Mouse (Mus musculus) gonadal fat pad, adult 2 months (tissue): ENCODE results near the gene Map3k3. TPM values are rescaled to one million over a fixed set of nuclear protein-coding genes. Genes with fewer than 3 reads are reported as not detected.
"Not testable (repeated sequence)": the region's sequence is repeated elsewhere in the genome, so short reads cannot be mapped to it uniquely, and the experiment has no call there.

Experiments used
- DNase-seq: peaks from one replicate; pipeline ENCODE4 v3.0.0-alpha.2; 2012; ENCODE audit warnings: low read depth
- polyA plus RNA-seq: library from polyadenylated mRNA; depleted of rRNA; stranded (reverse); fragments of >200 nt; gene quantifications from 2 replicates; pipeline ENCODE4 v1.2.3, GENCODE M21; 2012

Map3k3 gene
- polyA plus RNA-seq, 1 experiment, result 48.1 TPM

DNA sequence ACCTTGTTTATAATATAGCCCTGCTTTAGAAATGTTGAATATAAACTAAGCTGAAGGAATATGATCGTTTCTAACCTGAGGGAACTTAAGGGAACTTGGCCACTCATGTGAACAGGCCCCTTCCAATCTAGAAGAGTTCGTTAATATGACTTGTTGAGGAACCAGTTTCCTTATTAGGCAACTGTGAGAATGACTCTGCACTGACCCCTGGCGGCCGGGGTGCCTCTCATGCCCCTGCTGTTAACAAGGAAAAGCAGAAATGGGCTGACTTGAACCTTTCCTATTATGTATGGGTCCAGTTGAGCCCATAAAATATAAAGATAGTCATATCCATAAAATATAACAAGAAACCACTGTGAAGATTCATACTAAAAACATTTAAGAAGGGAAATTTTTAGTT lies 8.1 kb upstream of the Map3k3 start:
- no peak for DNase-seq

DNA sequence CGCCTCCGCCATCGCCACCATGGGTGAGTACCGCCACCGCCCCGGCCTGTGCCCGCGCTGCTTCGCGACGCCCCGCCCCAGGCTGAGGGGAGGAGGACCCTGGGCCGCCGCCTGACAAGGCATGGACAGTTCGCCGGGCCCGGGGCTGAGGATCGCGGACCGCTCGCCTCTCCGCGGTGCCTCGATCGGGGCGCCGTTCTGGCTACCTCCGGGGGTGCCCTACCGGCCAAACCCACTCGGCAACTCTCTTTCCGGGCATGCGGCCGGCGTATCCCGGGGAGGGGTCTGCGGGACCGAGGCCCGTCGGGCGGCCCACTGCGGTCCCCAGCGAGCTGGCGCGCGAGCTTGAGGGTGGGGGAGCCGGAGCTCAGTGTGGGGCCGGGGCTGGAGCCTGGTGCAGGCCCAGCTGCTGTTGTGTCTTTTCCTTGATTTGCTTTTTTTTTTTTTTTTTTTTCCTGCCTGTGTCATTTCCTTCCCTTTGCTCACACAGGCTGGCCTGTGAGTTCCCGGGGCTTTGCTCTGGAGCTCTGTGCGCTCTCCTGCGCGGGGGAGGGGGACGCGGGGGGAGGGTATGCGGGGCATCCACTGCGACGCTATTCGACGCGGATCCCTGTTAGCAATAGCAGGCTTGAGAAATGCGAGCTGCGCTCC lies 623 bp downstream of the Map3k3 start:
- no peak for DNase-seq

DNA sequence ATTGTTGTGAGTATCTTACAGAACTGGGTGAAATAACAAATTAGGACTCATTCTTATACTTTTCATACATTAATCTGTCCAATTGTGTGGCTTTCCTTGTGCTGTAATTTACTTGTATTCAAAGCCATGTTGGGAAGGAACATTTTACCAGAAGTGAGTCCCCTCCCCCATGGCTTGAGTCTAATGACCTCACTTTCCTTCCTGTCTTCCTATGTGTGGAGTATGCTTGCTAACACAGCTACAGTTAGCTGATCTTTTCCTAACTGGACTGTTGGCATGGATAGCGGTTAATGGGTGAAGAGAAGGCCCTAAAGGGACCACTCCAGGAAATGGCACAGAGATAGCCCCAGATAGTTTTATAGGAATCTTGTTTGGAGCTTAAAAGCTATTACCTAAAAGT lies 13.8 kb downstream of the Map3k3 start:
- DNase-seq, result no peak

DNA sequence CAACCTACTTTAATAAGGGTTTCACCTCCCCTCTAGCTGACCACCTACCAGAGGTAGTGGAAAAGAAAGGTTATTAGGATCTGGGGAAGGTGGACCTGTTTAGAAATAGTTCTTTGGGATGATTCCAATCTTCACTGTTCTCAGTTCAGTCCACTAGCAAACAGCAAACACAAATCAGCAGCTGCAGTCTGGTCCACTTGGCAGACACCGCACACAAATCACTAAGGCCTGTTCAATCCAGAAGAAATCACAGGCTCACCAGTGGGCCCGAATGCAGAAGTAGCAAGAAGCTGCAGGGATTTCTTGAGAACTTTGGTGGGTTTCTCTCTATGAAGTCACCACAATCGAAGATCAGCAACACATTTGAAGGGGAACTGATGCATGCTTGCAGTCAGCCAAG lies 18.5 kb downstream of the Map3k3 start:
- no peak for DNase-seq

DNA sequence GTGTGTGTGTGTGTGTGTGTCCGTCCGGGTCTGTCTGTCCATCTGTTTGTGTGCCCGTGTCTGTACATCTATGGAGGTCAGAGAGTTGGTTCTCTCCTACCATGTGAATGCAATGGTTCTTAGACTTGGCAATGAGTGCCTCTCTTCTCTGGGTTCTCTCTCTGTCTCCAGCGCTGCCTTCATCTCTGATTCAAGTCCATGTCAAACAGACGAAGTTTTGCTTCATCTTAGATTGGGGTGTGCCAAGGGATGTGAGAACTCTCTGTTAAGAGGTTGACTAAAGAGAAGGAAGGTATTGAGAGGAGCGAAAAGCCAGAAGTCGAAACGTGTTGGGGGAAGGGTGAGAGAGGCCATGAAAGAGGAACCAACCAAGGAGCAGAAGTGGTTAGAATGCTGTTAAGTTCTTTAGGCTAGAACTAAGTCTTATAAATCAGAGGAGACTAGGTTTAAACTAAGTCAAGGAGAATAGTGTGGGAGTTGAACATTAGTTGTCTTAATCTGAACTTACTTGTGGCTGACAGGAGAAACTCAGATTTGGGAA lies 21.7 kb downstream of the Map3k3 start:
- no peak for DNase-seq

DNA sequence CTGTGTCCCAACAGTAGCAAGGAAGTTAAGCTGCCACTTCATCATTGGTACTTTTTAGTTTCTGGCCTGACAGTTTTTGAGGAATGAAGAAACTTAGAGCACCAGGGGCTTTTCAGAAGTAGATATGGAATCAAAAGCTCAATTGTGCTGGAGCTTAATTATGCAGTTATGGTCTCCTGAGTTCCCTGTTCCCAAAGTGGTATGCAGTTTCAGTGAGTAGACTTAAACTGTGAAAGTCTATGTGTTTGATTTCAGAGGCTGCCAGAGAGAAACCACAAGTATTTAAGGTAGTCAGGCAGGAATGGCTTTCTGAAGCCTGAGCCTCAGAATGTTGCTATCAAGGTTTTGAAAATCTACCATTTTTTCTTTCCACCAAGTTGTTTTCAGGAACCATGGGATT lies 27.3 kb downstream of the Map3k3 start:
- no peak for DNase-seq

DNA sequence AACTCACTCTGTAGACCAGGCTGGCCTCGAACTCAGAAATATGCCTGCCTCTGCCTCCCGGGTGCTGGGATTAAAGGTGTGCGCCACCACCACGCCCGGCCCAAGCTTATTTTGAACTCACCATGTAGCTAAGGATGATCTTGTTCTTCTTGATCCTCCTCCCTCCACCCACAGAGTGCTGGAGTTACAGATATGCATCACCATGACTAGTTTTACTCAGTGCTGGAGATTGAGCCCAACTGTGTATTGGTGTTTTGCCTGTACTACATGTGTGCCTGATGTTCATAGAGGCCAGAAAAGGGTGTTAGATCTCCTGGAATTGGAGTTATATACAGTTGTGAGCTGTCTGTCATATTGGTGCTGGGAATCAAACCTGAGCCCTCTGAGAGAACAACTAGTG lies 37.8 kb downstream of the Map3k3 start:
- no peak for DNase-seq

DNA sequence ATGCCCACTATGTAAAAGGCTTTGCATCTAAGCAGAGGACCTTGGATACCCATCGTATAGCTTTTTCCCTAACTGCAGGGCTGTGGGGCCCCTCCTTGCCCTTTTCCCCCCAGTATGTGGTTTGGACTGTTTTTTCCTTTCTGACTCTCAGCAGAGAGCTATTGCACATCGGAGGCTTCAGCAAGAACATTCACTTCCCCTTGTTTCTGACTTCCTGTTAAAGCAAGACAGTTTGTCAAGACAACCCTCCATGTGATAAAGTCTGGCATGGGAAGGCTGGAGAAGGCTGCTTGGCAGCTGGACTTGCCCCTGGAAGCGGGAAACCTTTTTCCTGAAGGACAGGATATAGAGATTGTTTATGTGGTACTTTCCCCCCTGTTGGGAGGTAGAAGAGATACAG lies 38.3 kb downstream of the Map3k3 start:
- no peak for DNase-seq

DNA sequence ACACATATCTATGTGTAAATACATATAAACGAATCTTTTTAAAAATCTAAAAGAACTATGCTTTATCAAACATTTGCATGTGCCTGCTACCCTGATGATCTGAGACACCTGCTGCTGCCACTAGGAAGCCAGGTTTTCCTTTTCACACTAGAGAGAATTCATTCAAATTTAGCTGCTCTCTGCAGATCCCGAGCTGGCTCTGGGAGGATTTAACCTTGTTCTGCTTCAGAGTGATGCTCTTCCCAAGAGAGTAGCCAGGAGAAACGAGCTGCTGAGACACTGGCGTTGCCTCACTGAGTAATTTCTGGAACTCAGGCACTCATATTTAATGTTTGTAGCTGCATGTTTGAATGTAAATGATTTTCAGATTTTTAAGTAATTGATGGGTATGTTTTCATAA lies 40.4 kb downstream of the Map3k3 start:
- no peak for DNase-seq

DNA sequence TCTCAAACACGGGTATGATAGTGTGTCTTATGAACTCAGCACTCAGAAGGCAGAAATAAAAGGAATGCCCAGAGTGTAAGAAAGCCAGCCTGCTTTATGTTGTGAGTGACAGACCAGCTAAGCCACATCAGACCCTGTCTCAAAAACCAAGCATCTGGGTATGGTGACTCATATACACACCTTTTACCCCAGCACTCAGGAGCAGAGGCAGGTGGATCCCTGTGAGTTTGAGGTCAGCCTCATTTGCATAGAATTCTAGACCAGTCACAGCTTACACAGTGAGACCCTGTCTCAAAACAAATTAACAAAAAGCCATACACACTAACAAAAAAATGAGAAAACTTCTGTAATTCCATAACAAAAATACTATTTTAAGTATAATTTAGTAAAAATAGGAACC lies 41.4 kb downstream of the Map3k3 start:
- no peak for DNase-seq

DNA sequence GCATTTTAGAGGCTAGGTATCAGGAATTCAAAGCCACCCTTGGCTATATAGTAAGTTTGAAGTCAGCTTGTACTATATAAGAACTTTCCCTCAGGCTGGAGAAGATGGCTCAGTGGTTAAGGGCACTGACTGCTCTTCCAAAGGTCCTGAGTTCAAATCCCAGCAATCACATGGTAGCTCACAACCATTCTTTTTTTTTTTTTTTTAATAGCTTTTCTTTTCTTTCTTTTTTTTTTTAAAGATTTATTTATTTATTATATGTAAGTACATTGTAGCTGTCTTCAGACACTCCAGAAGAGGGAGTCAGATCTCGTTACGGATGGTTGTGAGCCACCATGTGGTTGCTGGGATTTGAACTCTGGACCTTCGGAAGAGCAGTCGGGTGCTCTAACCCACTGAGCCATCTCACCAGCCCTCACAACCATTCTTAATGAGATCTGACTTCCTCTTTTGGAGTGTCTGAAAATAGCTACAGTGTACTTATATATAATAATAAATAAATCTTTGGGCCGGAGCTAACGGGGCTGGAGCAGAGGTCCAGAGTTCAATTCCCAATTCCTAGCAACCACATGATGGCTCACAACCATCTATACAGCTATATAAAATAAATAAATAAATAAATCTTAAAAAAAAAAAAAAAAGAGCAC lies 42.4 kb downstream of the Map3k3 start:
- not testable (repeated sequence) for DNase-seq

DNA sequence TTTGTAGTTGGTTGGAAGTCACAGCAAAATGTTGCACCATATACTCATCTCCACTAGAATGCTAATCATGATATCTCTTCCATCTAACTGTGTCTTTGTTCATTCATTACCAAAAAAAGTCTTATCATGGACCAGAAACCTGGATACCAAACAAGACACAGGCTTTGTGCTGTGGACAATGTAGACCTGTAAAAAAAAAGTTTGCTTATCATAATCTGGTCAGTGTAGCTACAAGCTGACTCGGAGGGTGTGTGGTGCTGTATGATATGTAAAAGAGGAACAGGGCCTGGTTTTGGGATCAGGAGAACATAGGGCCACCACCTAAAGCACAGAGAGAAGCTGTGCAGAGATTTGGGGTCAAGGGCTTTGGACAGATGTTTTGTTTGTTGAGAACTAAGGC lies 45.1 kb downstream of the Map3k3 start:
- DNase-seq, result no peak

DNA sequence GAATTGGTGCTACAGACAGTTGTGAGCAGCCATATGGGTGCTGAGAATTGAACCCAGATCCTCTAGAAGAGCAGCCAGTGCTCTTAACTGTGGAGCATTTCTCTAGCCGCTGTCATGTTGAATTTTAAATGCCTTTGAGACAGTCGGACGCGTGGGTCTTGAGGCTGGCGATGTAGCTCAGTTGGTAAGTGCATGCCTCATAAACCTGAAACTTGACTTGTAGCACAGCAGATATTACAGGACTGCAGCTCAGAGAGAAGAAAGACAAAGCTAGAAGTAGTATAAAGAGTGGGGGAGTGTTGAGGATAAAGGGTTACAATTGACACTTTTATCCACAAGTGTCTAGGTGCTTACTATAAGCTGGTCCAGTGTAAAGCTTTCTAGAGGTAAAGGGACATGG lies 48.1 kb downstream of the Map3k3 start:
- no peak for DNase-seq

DNA sequence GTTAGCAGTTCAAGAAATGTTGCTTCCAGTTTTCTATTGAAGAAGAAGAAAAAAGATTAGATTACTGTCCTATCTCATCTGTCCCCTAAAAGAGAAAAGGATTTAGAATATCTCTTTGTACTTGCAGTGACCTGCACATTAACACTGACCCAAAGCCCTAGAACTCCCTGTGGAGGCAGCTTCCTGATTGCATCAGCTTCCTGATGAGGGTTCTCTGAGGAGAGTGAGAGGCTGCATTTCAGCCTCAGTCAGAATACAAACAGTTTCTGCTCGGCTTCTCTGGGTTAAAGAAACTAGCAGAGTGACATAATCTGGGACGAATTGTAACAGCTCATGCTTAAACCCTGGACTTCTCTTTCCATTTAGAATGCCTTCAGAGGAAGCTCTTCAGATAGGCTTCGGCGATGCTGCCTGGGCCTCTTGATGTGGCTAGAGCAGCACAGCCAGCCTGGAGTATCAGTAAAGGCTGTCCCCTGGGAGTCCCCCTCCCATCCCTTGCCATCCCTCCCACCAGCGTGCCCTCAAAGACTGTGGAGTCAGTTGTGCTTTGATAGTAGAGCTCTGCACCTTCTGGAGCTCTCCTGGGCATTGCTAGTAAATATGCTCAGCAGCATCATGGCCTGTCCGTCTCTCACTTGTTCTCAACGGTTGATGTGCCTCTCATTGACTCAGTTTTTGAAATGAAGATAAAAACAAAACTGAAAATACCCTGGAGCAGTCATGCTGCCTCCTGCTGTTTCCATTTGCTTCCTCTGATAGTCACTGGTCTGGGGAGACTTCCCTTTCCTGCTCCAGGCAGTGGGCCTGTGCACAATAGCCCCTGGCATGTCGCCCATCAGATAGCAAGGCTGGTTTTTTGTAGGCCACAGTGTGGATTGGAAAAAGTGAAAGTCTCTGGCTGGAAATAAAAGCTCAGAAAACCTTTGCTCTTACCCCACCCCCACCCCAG lies 50.4 kb downstream of the Map3k3 start:
- peak; percentile 19 for DNase-seq

DNA sequence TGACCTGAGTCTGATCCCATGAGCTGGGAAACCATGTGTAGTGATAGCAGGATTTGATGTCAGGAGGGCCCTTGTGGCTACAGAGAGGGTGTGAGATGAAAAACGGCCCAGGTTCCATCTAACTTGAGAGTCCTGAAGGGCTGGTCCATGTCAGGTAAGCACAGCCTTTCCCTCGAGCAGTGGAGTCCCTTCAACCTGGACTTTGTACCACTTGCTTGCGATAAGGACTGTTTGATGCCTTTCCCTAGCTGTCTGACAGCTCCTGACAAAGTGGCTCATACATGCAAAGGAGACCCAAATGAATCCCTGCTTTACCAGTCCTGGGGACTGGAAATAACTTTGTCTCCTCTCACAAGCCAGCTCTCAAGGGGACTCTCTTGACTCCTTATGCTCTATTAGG lies 66.8 kb downstream of the Map3k3 start:
- no peak for DNase-seq

DNA sequence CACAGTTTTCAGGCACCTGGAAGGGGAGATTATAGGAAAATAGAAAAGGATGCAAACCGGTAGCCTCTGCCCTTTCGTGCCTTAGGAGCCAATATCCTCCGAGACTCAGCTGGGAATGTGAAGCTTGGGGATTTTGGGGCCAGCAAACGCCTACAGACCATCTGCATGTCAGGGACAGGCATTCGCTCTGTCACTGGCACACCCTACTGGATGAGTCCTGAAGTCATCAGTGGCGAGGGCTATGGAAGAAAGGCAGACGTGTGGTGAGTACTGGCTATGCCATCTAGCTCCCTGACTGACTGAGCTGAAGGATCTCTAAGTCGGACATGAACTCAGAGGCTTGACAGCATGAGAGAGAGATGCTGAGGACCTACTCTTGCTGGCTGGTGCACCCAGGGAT lies 67.7 kb downstream of the Map3k3 start:
- no peak for DNase-seq

DNA sequence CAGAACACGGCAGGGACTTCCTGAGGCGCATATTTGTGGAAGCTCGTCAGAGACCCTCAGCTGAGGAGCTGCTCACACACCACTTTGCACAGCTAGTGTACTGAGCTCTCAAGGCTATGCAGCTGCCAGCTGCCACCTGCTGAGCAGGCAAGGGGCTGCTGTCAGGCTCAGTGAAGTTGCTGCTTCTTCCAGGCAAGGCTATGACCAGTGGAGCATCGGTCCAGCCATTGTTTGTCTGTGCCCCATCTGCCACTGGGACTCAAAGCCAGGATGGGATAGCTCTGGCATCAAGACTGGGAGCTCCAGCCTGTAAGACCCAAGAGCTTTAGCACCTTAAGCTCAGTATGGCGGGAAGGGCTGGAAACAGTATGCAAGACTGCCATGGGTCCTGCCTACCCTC lies 69.7 kb downstream of the Map3k3 start:
- no peak for DNase-seq

DNA sequence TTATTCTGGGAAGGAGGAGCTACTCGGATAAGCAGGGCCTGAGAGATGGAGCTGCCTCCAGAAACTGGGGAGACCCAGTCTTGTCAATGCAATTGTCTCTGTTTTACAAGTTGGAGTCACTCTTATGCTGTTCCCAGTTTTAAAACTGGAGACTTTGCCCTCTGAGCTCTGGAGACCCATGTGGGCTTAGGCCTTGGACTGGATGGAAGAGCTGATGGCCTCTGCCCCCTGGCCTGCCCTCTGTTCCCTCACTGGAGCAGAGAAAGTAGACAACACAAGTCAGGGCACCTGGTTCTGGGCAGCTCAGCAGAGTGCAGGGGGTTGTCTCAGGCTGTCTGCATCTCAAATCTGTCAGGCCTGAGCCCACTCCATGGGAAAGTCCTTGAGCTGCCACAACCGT lies 70.4 kb downstream of the Map3k3 start:
- DNase-seq, result no peak

DNA sequence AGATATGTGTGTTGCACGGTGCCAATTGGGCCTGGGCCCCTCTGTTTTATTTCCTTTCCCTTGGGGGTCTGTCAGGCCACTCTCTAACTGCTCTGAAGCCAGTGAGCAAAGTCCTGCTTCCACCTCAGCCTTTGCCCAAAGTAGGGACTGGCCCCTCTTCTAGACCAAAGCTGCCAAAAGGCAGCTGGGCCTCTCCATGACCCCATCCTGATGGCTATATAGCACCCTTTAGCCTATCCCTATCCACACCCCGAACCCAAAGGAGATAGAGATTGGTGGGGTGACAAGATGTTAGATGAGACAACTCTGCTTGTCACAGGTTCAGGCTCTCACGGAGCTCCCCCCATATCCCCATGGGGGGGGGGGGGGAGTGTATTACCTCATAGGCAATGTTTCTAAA lies 71.3 kb downstream of the Map3k3 start:
- no peak for DNase-seq

DNA sequence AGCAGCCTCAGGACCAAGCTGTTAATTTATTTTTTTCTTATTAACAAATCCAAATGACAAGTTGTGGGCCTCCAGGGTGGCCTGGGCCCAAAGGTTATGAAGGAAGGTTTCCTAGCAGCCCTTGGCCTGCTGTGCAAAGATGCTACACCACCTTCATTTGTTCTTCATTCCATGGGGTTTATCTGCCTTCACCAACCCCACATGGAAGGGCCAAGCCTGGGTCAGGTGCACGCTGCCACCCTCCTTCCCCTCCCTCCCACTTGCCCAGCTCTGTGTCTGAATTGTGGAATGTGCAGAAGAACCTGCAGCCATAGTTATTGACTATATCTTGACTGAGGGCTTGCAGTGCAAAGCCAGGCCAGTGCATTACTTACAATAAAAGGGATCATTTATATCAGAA lies 71.8 kb downstream of the Map3k3 start:
- no peak for DNase-seq

DNA sequence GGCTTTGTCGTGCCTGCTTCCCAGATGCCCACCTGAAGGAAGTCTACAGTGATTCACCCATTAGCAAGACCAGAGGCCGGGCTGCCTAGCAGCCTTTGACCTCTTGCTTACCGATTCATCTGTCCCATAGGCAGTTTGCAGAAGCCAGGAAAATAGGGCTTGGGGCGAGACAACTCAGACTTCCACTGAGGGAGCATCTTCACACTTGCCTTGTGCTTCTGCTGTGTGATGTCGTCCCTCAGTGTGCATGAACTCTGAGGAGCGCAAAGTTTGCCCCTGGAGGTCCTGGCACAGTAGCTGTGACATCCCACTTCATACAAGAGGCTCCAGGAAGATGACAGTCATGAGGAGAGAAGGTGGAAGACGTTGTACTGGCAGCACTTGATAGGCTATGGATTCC lies 72.7 kb downstream of the Map3k3 start:
- DNase-seq, result no peak

DNA sequence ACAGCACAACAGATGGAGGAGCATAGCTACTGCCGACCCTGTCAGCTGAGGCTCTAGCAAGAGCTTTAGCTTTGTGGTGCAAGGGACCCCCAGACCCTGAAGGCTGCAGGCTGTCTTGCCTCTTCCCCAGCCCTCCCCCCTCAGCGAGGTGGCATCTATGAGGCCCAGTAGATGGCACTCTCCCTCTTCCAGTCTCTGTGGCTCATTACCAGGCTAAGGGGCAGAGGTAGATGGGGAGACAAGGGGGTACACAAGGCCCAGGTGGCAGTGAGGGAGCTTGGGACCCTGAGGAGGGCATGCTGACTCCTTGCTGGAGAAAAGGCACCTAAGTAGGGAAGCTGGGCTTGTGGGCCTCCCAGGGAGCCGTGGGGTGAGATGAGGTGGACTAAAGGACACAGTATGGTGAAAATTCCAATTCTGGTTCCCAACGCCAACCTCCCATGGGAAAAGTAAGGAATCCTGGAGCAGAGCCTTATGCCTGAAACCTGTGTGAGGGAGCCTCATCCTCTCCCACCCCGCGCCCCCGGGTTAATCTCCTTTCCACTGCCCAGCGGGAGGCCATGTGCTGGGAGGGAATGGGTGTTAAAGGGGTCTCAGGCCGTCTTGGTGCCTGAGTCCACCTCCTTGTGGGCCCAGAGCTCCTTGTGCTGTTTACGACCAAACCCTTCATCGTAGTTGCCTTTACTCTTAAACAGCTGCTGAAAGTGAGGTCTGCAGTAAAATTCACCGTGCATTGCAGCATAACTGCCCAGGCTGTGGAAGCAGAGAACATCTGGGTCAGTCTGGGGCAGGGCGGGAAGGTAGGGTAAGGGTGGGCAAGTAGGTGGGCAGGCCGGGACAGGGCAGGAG lies 73.9 kb downstream of the Map3k3 start:
- DNase-seq, result no peak
